Mouse (Mus musculus) erythroblast, adult 5-6 weeks (primary cell): Measurements from ENCODE around the gene Adarb1. TPM values are rescaled to one million over a fixed set of nuclear protein-coding genes. Genes with fewer than 3 reads are reported as not detected.

Experiments
- ATAC-seq: replicated peaks from 2 replicates; pipeline ENCODE4 v1.8.0; 2016; ENCODE audit warnings: moderate number of reproducible peaks, mild to moderate bottlenecking, moderate TSS enrichment, inconsistent platforms; ENCODE audit not compliant: poor library complexity, low FRiP score, severe bottlenecking
- total RNA-seq, 2 experiments: library from RNA; stranded (forward) in 1 of 2; stranded (reverse) in 1 of 2; fragments of 150-400 nt in 1 of 2; fragments of 200-764, 138-1000 nt in 1 of 2; gene quantifications; 2 replicates each; pipeline versions ENCODE4 v1.2.3 to v1.2.4; 2015 to 2017; ENCODE audit warnings: low replicate concordance in 2 of 2

Gene Adarb1
- total RNA-seq, 2 experiments from 2014 or later, result not detected

- no peak for ATAC-seq
Measured at GRCm38 (mm10) chr10:77439026-77439425, 21.0 kb upstream of the Adarb1 start.

GRCm38 (mm10) chr10:77438021-77438420, 20.0 kb upstream of the Adarb1 start:
- no peak for ATAC-seq

- no peak for ATAC-seq
Measured at GRCm38 (mm10) chr10:77435343-77435742, 17.3 kb upstream of the Adarb1 start.

- ATAC-seq, result no peak
Measured at GRCm38 (mm10) chr10:77434457-77435151, 16.5 kb upstream of the Adarb1 start.

- ATAC-seq, result no peak
Measured at GRCm38 (mm10) chr10:77434076-77434456, 16.0 kb upstream of the Adarb1 start.

- no peak for ATAC-seq
Measured at GRCm38 (mm10) chr10:77430771-77431170, 12.7 kb upstream of the Adarb1 start.

GRCm38 (mm10) chr10:77429921-77430320, 11.9 kb upstream of the Adarb1 start:
- no peak for ATAC-seq

- no peak for ATAC-seq
Measured at GRCm38 (mm10) chr10:77427610-77428009, 9.5 kb upstream of the Adarb1 start.

- no peak for ATAC-seq
Measured at GRCm38 (mm10) chr10:77420190-77420589, 2.1 kb upstream of the Adarb1 start.

GRCm38 (mm10) chr10:77417240-77418102, 599 bp downstream of the Adarb1 start:
- ATAC-seq, result 0 out of 2 replicates have a peak, but pooled peaks have one; percentile 27

- no peak for ATAC-seq
Measured at GRCm38 (mm10) chr10:77416666-77417239, 1.3 kb downstream of the Adarb1 start.

GRCm38 (mm10) chr10:77415867-77416266, 2.2 kb downstream of the Adarb1 start:
- no peak for ATAC-seq

GRCm38 (mm10) chr10:77413791-77414190, 4.3 kb downstream of the Adarb1 start:
- no peak for ATAC-seq

GRCm38 (mm10) chr10:77409154-77409553, 8.9 kb downstream of the Adarb1 start:
- no peak for ATAC-seq

- ATAC-seq, result no peak
Measured at GRCm38 (mm10) chr10:77408241-77408640, 9.8 kb downstream of the Adarb1 start.

- no peak for ATAC-seq
Measured at GRCm38 (mm10) chr10:77406486-77406885, 11.6 kb downstream of the Adarb1 start.

- ATAC-seq, result no peak
Measured at GRCm38 (mm10) chr10:77402463-77402862, 15.6 kb downstream of the Adarb1 start.

- ATAC-seq, result no peak
Measured at GRCm38 (mm10) chr10:77401039-77401438, 17.0 kb downstream of the Adarb1 start.

- ATAC-seq, result no peak
Measured at GRCm38 (mm10) chr10:77399938-77400337, 18.1 kb downstream of the Adarb1 start.

- no peak for ATAC-seq
Measured at GRCm38 (mm10) chr10:77398082-77398481, 20.0 kb downstream of the Adarb1 start.
